Mouse (Mus musculus) urinary bladder, postnatal 4 days (tissue): ENCODE measurements around the gene Ifi47.
"Not testable (repeated sequence)": the region's sequence is repeated elsewhere in the genome, so short reads cannot be mapped to it uniquely, and the experiment has no call there.

Source experiments
- DNase-seq, 2 experiments: peaks; one replicate each; pipeline ENCODE4 v3.0.0; 2021 to 2022; ENCODE audit warnings: low spot score in 2 of 2

The Ifi47 gene

GRCm38 (mm10) chr11:49076001-49076757 is at the start of gene Ifi47:
Gene Ifi47, plus strand, starts transcription at chr11:49076587.
- not testable (repeated sequence) for DNase-seq

GRCm38 (mm10) chr11:49050064-49050463 is 26.3 kb upstream of the Ifi47 start:
- not testable (repeated sequence) for DNase-seq

DNA sequence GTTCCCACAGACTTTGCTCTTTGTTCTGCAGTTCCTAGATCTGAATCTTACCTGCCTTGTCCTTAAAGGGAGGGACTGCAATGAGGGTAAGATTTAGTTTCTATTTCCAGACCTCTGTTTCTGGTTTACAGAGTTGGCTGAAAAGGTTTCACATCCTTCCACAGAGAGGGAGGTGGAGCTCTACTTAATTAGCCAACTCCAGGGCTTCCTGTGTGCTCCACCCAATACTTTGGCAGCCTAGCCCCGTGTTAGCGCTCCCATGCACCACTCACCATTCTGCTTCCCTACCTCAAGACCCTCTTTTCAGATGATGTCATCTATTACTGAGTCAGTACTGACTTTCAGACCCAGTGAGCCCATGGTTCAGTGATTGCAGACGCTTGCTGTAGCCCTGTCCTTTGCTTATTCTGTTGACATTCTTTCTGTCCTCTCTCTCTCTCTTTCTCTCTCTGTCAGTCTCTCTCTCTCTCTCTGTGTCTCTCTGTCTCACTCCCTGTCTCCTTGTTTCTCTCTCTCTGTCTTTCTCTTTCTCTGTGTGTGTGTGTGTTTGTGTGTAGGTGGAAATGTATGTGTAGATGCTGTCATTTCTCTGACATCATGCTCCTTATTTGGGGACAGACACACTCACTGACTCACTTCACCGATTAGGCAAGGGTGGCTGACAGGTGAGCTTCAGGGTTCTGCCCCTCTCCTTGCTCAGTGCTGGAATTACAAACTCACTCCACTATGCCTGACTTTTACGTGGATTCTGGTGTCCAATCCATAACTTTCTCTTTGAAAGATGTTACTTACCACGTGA is 25.1 kb upstream of the Ifi47 start, which contains the start of gene 9930111J21Rik2:
Gene 9930111J21Rik2 (minus strand): TSS at position 150 of the 799 bp plus-strand sequence.
- DNase-seq = not testable (repeated sequence)

DNA sequence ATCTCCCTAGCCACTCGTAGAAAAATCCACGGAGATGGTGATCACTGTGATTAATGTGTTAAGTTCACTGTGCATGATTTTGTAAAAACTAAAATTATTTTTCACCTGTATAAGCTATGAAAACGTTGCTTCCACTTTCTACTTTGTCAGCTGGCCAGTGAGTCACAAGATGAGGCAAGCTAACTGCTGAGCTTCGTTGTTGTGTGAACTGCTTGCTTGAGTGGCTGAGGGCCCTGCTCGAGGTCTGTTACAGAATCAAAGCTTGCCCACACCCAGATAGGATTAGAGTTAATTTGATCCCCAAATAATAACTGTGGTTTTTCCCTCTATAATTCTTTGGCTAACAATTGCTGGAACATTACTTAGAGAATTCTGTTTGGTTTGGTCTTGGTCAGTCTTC is 24.5 kb upstream of the Ifi47 start:
- not testable (repeated sequence) for DNase-seq

- DNase-seq = not testable (repeated sequence)
Observed at GRCm38 (mm10) chr11:49060061-49060460, 16.3 kb upstream of the Ifi47 start.

DNA sequence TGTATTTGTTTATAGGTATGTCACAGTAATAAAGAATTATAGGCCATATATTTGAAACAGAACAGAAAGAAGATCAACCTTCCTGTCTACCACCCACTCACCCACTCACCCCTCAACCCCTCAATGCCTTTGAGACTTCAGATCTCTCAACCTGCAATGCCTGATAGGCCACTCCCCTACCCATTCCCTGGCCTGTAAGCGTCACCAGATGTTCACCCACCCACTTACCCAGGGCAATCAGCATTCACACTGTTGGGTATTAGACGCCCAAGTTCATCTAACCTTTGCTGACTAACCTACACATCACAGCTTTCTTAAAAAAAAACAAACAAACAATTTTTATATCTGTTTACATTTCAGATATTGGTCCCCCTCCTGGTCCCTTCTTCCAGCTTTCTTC is 14.5 kb upstream of the Ifi47 start:
- DNase-seq = not testable (repeated sequence)

DNA sequence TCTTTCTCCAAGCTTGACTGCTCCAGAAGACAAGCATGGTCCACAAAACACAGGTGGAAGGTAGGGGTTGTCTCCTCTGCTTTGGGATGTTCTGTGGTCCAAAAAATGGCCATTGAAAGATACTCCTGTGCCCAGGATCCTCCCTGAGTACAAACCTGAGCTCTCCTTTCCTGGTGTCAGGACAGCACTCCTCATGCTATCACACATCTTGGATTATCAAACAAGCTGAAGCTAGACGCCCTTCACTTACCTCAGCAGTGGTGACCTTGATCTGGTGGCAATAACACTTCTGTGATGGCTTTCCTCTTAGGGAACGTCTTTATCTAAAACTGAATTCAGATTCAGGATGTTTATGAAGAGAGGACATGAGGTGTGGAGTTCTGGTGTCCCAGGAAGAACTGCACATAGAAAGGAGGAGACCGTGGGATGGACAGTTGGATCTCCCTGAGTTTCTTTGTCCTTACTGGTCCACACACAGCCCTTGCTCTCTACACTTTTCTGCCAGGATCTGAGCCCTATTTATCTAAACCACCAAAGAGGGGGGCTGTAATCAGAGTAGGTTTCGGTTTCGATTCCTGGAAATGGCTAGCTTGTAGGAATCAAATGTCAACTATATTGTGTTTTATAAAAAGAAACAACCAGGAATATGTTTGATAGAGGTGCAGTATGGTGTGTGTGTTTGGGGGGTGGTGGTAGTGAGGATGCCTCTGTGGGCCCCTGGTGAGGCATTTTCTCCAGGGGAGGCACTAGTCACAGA is 12.5 kb upstream of the Ifi47 start, which contains the start of gene Tgtp2:
Gene Tgtp2 (minus strand): TSS at position 494 of the 757 bp plus-strand sequence.
- DNase-seq = not testable (repeated sequence)

GRCm38 (mm10) chr11:49068358-49068757 is 8.0 kb upstream of the Ifi47 start:
- no peak for DNase-seq

GRCm38 (mm10) chr11:49077012-49077411 is 625 bp downstream of the Ifi47 start:
- DNase-seq = no peak

- no peak for DNase-seq
Observed at GRCm38 (mm10) chr11:49078719-49079118, 2.3 kb downstream of the Ifi47 start.

DNA sequence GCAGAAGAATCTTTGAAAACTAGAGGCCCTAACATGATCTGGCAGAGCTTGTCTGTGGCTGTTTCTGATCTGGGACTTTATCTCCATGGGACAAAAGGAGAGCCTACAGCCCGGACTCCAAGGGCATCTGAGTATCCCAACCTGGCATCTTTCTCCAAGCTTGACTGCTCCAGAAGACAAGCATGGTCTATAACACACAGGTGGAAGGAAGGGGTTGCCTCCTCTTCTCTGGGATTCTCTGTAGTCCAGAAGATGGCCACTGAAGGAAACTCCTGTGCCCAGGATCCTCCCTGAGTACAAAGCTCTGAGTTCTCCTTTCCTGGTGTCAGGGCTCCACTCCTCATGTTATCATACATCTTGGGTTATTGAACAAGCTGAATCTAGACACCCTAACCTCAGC is 4.2 kb downstream of the Ifi47 start:
- DNase-seq = no peak

DNA sequence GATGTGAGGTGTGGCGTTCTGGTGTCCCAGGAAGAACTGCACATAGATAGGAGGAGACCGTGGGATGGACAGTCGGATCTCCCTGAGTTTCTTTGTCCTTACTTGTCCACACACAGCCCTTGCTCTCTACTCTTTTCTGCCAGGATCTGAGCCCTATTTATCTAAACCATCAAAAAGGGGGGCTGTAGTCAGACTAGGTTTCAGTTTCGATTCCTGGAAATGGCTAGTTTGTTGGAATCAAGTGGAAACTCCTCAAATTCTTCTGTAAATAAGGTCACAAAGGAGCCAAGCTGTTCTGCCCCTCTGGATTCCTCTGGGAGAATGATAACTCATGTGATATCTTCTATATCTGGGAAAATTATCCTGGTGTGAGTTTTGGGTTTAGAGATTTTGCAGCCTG is 5.0 kb downstream of the Ifi47 start:
- DNase-seq = no peak

GRCm38 (mm10) chr11:49081886-49082285 is 5.5 kb downstream of the Ifi47 start:
- DNase-seq = no peak

- no peak for DNase-seq
Observed at GRCm38 (mm10) chr11:49083146-49083545, 6.8 kb downstream of the Ifi47 start.

GRCm38 (mm10) chr11:49083808-49084207 is 7.4 kb downstream of the Ifi47 start:
- no peak for DNase-seq

- no peak for DNase-seq
Observed at GRCm38 (mm10) chr11:49084385-49084784, 8.0 kb downstream of the Ifi47 start.

DNA sequence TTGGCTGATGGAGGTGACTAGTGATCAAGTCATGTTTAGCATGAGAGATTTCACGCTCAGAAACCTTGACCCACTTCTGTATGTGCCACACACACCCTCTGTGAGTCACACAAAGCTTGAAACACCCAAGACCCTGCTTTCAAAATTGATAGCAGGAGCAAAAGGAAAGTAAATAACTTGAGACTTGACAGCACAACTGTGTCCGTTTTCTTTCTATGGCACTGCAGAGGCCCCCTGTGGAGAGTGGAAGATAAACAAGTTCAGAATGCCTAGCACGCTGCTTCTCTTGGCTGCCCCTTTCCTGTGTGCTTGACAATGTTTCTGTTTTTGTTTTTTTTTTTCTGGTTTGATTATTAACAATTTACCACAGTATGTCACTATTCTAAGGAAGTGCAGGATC is 8.5 kb downstream of the Ifi47 start:
- no peak for DNase-seq

- DNase-seq = no peak
Observed at GRCm38 (mm10) chr11:49086858-49087361, 10.5 kb downstream of the Ifi47 start.

- DNase-seq = no peak
Observed at GRCm38 (mm10) chr11:49087830-49088616, 11.6 kb downstream of the Ifi47 start.

DNA sequence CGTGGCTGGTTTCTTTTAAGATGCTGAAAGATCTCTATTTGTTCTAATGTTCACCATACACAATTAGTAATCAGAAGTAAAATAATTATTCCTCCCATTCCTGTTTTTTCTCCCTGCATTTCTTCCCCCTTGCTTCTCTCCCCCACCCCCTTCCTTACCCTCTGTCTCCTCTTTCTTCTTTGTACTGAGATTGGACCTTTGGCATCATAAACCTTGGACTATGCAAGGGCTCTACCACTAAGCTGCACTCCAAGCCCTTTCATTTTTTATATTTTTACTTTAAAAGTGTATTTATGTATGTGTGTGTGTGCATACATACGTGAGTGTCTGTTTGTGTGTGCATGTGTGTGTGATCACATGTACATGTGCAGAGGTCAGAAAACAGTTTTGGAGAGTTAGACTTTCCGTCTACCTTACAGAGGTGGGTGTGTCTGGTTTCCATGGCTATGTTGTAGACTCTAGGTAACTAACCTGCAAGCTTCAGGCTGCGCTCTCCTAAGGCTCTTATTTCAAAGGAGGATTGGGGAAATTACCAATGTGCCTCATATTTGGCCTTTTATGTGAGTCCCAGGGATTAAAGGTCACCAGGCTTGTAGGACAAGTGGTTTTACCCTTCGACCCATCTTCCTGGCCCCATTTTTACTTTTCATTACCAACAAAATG is 12.7 kb downstream of the Ifi47 start:
- DNase-seq = no peak
